Comparison of ENCODE assay signal across 8 mouse cellular contexts in genomic region chr9:66714022-66714515, GRCm38 (mm10). TPM values are rescaled to one million over a fixed set of nuclear protein-coding genes. Genes with fewer than 3 reads are reported as not detected.
DNase-seq lines count a peak whose midpoint lies in the region; ATAC-seq lines count a peak whose summit lies in the region.

No protein-coding gene starts in this region.

- H3K9ac ChIP-seq in lung, embryonic 16.5 days (ENCODE audit: low read length), result peak overlapping the region; percentile 48; the same call in 1 of the 2 replicates
- H3K9ac ChIP-seq in forebrain, embryonic 13.5 days, result peak overlapping the region; percentile 14
- H3K9ac ChIP-seq in limb, embryonic 11.5 days (ENCODE audit: low read length), result peak overlapping the region; percentile 43; the same call in 1 of the 2 replicates
- no peak overlapping the region for H3K9ac ChIP-seq in neural tube, embryonic 15.5 days (replicated peaks)

- no peak overlapping the region for H3K27ac ChIP-seq in lung, embryonic 16.5 days (ENCODE audit: low read length)
- no peak overlapping the region for H3K27ac ChIP-seq in forebrain, embryonic 13.5 days
- H3K27ac ChIP-seq in limb, embryonic 11.5 days (replicated peaks; ENCODE audit: low read depth, low read length), result no peak overlapping the region
- no peak overlapping the region for H3K27ac ChIP-seq in neural tube, embryonic 15.5 days (replicated peaks)

- H3K9me3 ChIP-seq in lung, embryonic 16.5 days (ENCODE audit: control insufficient read depth, low read length), result no peaks in the 10 kb centered on the region
- no peaks in the 10 kb centered on the region for H3K9me3 ChIP-seq in forebrain, embryonic 13.5 days (replicated peaks)
- H3K9me3 ChIP-seq in limb, embryonic 11.5 days (ENCODE audit: control insufficient read depth, low read length), result no peaks in the 10 kb centered on the region
- H3K9me3 ChIP-seq in neural tube, embryonic 15.5 days (replicated peaks), result no peaks in the 10 kb centered on the region

- H3K27me3 ChIP-seq in lung, embryonic 16.5 days (ENCODE audit: control insufficient read depth, insufficient read depth, low read depth, low read length), result peaks cover 8% of the 10 kb centered on the region; the same call in 1 of the 2 replicates
- peaks cover 17% of the 10 kb centered on the region for H3K27me3 ChIP-seq in forebrain, embryonic 13.5 days
- peaks cover 5% of the 10 kb centered on the region; the same call in 1 of the 2 replicates for H3K27me3 ChIP-seq in limb, embryonic 11.5 days (ENCODE audit: control insufficient read depth, insufficient read depth, low read length)
- peaks cover 20% of the 10 kb centered on the region for H3K27me3 ChIP-seq in neural tube, embryonic 15.5 days (replicated peaks)

- ATAC-seq in lung, embryonic 16.5 days (ENCODE audit: low read depth), result no peak
- ATAC-seq in forebrain, embryonic 13.5 days, result no peak
- no peak for ATAC-seq in limb, embryonic 11.5 days (ENCODE audit: insufficient number of reproducible peaks, low FRiP score, low TSS enrichment, low read depth)
- ATAC-seq in neural tube, embryonic 15.5 days (ENCODE audit: low FRiP score), result no peak

- peak overlapping the region; percentile 45 for H3K4me3 ChIP-seq in lung, embryonic 16.5 days (ENCODE audit: low read length)
- peak overlapping the region; percentile 40 for H3K4me3 ChIP-seq in forebrain, embryonic 13.5 days
- peak overlapping the region; percentile 42 for H3K4me3 ChIP-seq in limb, embryonic 11.5 days (ENCODE audit: low read depth, low read length)
- H3K4me3 ChIP-seq in neural tube, embryonic 15.5 days (replicated peaks), result peak overlapping the region; percentile 40

- no peak for DNase-seq in lung, postnatal 25 days (ENCODE audit: low spot score)
- peak; percentile 38 for DNase-seq in limb, embryonic 11.5 days (ENCODE audit: low spot score)
- DNase-seq in frontal cortex, postnatal 36 days (ENCODE audit: low spot score in 2 of 2), result no peak
- no peak for DNase-seq in lung, postnatal 10 days
- no peak for DNase-seq in adrenal gland, postnatal 25 days

- no peaks in the 10 kb centered on the region for H3K36me3 ChIP-seq in lung, embryonic 16.5 days (ENCODE audit: control insufficient read depth, insufficient read depth, low read length)
- no peaks in the 10 kb centered on the region for H3K36me3 ChIP-seq in forebrain, embryonic 13.5 days (ENCODE audit: poor library complexity, severe bottlenecking)
- no peaks in the 10 kb centered on the region for H3K36me3 ChIP-seq in limb, embryonic 11.5 days (ENCODE audit: control insufficient read depth, insufficient read depth, low read length)
- H3K36me3 ChIP-seq in neural tube, embryonic 15.5 days, result no peaks in the 10 kb centered on the region

- H3K4me1 ChIP-seq in lung, embryonic 16.5 days (replicated peaks; ENCODE audit: control insufficient read depth, insufficient read depth, low read length), result peaks cover 6% of the 10 kb centered on the region; the same call in 1 of the 2 replicates
- peaks cover 21% of the 10 kb centered on the region for H3K4me1 ChIP-seq in forebrain, embryonic 13.5 days
- peaks cover 5% of the 10 kb centered on the region; the same call in 1 of the 2 replicates for H3K4me1 ChIP-seq in limb, embryonic 11.5 days (ENCODE audit: control insufficient read depth, insufficient read depth, low read length)
- H3K4me1 ChIP-seq in neural tube, embryonic 15.5 days, result peaks cover 22% of the 10 kb centered on the region

- H3K4me2 ChIP-seq in lung, embryonic 16.5 days (ENCODE audit: low read depth, low read length), result peak overlapping the region; percentile 70
- peak overlapping the region; percentile 68 for H3K4me2 ChIP-seq in forebrain, embryonic 13.5 days
- peak overlapping the region; percentile 71 for H3K4me2 ChIP-seq in limb, embryonic 11.5 days (ENCODE audit: low read depth, severe bottlenecking)
- H3K4me2 ChIP-seq in neural tube, embryonic 15.5 days, result peak overlapping the region; percentile 79

- WGBS in lung, embryonic 16.5 days, result 17% methylated on average over 12 of the region's 12 CpGs
- WGBS in forebrain, embryonic 13.5 days, result 12% methylated on average over 12 of the region's 12 CpGs
- WGBS in limb, embryonic 11.5 days, result 22% methylated on average over 12 of the region's 12 CpGs
- 16% methylated on average over 12 of the region's 12 CpGs for WGBS in neural tube, embryonic 15.5 days

RNA-seq across cellular contexts. Expression of gene Car12, which starts 0.6 kb away (rescaled TPM):
- 2.2 and 2.6 TPM in 2 replicates for polyA plus RNA-seq in lung, embryonic 16.5 days (2015; fragmentation: Nextera tagmentation; extraction: Ambion mirVana)
- polyA plus RNA-seq in forebrain, embryonic 13.5 days (2015; fragmentation: Nextera tagmentation; extraction: Ambion mirVana), result 2.5 and 3.1 TPM in 2 replicates
- polyA plus RNA-seq in limb, embryonic 11.5 days (2014; fragmentation: Nextera tagmentation; extraction: Ambion mirVana), result 2.8 and 4.3 TPM in 2 replicates
- polyA plus RNA-seq in neural tube, embryonic 15.5 days (2015; fragmentation: Nextera tagmentation; extraction: Ambion mirVana), result 0.81 and 2.1 TPM in 2 replicates
- 0.70 and 1.0 TPM in 2 replicates for total RNA-seq in adrenal gland, postnatal 25 days (2021)
